Mouse (Mus musculus) lung, adult 2 months (tissue): ENCODE data around the gene Msx2. TPM values are rescaled to one million over a fixed set of nuclear protein-coding genes. Genes with fewer than 3 reads are reported as not detected.
A peak's percentile ranks its signal among the peaks of the same experiment; 100 is the strongest.

Experiments used
- DNase-seq: peaks from one replicate; pipeline ENCODE4 v3.0.0; 2022
- H3K4me1 ChIP-seq: fragments of 200-500 bp; 2 replicates; pipeline ENCODE4 v1.6.1; 2011; ENCODE audit warnings: low read length; ENCODE audit not compliant: control insufficient read depth, insufficient read depth
- H3K4me3 ChIP-seq: fragments of 200-500 bp; replicated peaks from 2 replicates; pipeline ENCODE3; 2011; ENCODE audit warnings: low read depth, mild to moderate bottlenecking, control low read depth, low read length; ENCODE audit errors: extremely low read depth
- CTCF ChIP-seq: fragments of 200-500 bp; IDR thresholded peaks from 2 replicates; pipeline ENCODE4 v1.5.1; 2011; ENCODE audit warnings: mild to moderate bottlenecking, low read length, control low read depth; ENCODE audit not compliant: insufficient read depth
- POLR2A ChIP-seq: fragments of 200-500 bp; IDR thresholded peaks from 2 replicates; pipeline ENCODE4 v1.6.1; 2011; ENCODE audit warnings: low read depth, mild to moderate bottlenecking, control low read depth, low read length, borderline replicate concordance; ENCODE audit errors: extremely low read depth
- WGBS: fragments of 180-500 bp; shearing (Covaris S2); methylation state at CpG from one replicate; pipeline ENCODE4 v1.1.7; 2018; 5-methylcytosine and 5-hydroxymethylcytosine counted together
- polyA plus RNA-seq: library from polyadenylated mRNA; depleted of rRNA; stranded (reverse); fragments of >200 nt; gene quantifications from 2 replicates; pipeline ENCODE4 v1.2.3, GENCODE M21; 2012

Msx2 gene
- polyA plus RNA-seq, 1 experiment = not detected

- no peak for DNase-seq
- H3K4me1 ChIP-seq = no peaks in the 10 kb centered on the region
- H3K4me3 ChIP-seq = no peak overlapping the region
- TF ChIP-seq CTCF (no peak), POLR2A (no peak)
- WGBS = 14% methylated on average over 18 of the region's 18 CpGs
These were observed 6.5 kb downstream of the Msx2 start for GRCm38 (mm10) chr13:53466189-53466866.

GRCm38 (mm10) chr13:53465191-53465820 is 7.6 kb downstream of the Msx2 start:
- H3K4me3 ChIP-seq = no peak overlapping the region
- WGBS = 7% methylated on average over 26 of the region's 26 CpGs
- no peaks in the 10 kb centered on the region for H3K4me1 ChIP-seq
- no peak for TF ChIP-seq POLR2A
- TF ChIP-seq CTCF = no peak
- DNase-seq = no peak

- 6% methylated on average over 21 of the region's 21 CpGs for WGBS
- TF ChIP-seq POLR2A = no peak
- no peak for TF ChIP-seq CTCF
- H3K4me1 ChIP-seq = no peaks in the 10 kb centered on the region
- H3K4me3 ChIP-seq = no peak overlapping the region
- no peak for DNase-seq
These were observed 8.4 kb downstream of the Msx2 start for GRCm38 (mm10) chr13:53464441-53465001.

- no peaks in the 10 kb centered on the region for H3K4me1 ChIP-seq
- no peak for DNase-seq
- no peak for TF ChIP-seq POLR2A
- no peak for TF ChIP-seq CTCF
- no peak overlapping the region for H3K4me3 ChIP-seq
- 19% methylated on average over 10 of the region's 10 CpGs for WGBS
These were observed 8.9 kb downstream of the Msx2 start for GRCm38 (mm10) chr13:53463946-53464345.

GRCm38 (mm10) chr13:53463037-53463436 is 9.8 kb downstream of the Msx2 start:
- 4% methylated on average over 7 of the region's 7 CpGs for WGBS
- no peaks in the 10 kb centered on the region for H3K4me1 ChIP-seq
- no peak for DNase-seq
- no peak for TF ChIP-seq CTCF
- no peak for TF ChIP-seq POLR2A
- H3K4me3 ChIP-seq = no peak overlapping the region

GRCm38 (mm10) chr13:53462649-53462970 is 10.3 kb downstream of the Msx2 start:
- Histone ChIP-seq H3K4me1 (no peaks in the 10 kb centered on the region), H3K4me3 (no peak overlapping the region)
- DNase-seq = no peak
- WGBS = 1% methylated on average over 15 of the region's 15 CpGs
- TF ChIP-seq POLR2A = no peak
- TF ChIP-seq CTCF = no peak

- no peak for TF ChIP-seq POLR2A
- peak; percentile 12; the same call in 1 of the 2 replicates for TF ChIP-seq CTCF
- Histone ChIP-seq H3K4me1 (no peaks in the 10 kb centered on the region), H3K4me3 (no peak overlapping the region)
- under 1% methylated on average over 51 of the region's 51 CpGs for WGBS
- DNase-seq = no peak
These were observed 10.8 kb downstream of the Msx2 start for GRCm38 (mm10) chr13:53461855-53462648.

- Histone ChIP-seq H3K4me3 (no peak overlapping the region), H3K4me1 (no peaks in the 10 kb centered on the region)
- TF ChIP-seq CTCF (no peak), POLR2A (no peak)
- no peak for DNase-seq
- 55% methylated on average over 2 of the region's 2 CpGs for WGBS
These were observed 11.5 kb downstream of the Msx2 start for GRCm38 (mm10) chr13:53461346-53461745.

GRCm38 (mm10) chr13:53458766-53459165 is 14.1 kb downstream of the Msx2 start:
- TF ChIP-seq CTCF = no peak
- no peak for TF ChIP-seq POLR2A
- DNase-seq = no peak
- H3K4me1 ChIP-seq = no peaks in the 10 kb centered on the region
- WGBS = 64% methylated on average over 4 of the region's 4 CpGs
- no peak overlapping the region for H3K4me3 ChIP-seq
